Mouse (Mus musculus) hindbrain, embryonic 11.5 days (tissue): Measurements from ENCODE around the gene Zcchc13. TPM values are rescaled to one million over a fixed set of nuclear protein-coding genes. Genes with fewer than 3 reads are reported as not detected.
A peak's percentile ranks its signal among the peaks of the same experiment; 100 is the strongest.

Source experiments
- ATAC-seq: fragments of 200-750 bp; cut with Nextera tagmentation; 2 replicates; pipeline ENCODE4 v1.8.0; 2017; ENCODE audit warnings: mild to moderate bottlenecking, moderate TSS enrichment, moderate library complexity; ENCODE audit not compliant: low FRiP score
- DNase-seq: peaks from one replicate; pipeline ENCODE4 v3.0.0-alpha.2; 2015; ENCODE audit warnings: low spot score
- H3K27ac ChIP-seq: fragments of 300-500 bp; sonication (generic); 2 replicates; pipeline ENCODE4 v1.5.1; 2014; ENCODE audit warnings: mild to moderate bottlenecking, low read depth, low read length
- H3K27me3 ChIP-seq: fragments of 300-500 bp; sonication (generic); 2 replicates; pipeline ENCODE4 v1.6.1; 2014; ENCODE audit warnings: mild to moderate bottlenecking, low read length, moderate library complexity, mixed read lengths; ENCODE audit not compliant: control insufficient read depth, insufficient read depth
- H3K36me3 ChIP-seq: fragments of 300-500 bp; sonication (generic); 2 replicates; pipeline ENCODE4 v1.6.1; 2014; ENCODE audit warnings: mild to moderate bottlenecking, low read length, moderate library complexity, mixed read lengths; ENCODE audit not compliant: control insufficient read depth, insufficient read depth
- H3K4me1 ChIP-seq: fragments of 300-500 bp; sonication (generic); replicated peaks from 2 replicates; pipeline ENCODE4 v1.6.1; 2014; ENCODE audit warnings: low read length, mixed read lengths; ENCODE audit not compliant: control insufficient read depth, insufficient read depth
- H3K4me2 ChIP-seq: fragments of 300-500 bp; sonication (generic); replicated peaks from 2 replicates; pipeline ENCODE4 v1.6.1; 2014; ENCODE audit warnings: mild to moderate bottlenecking, low read depth, low read length
- H3K4me3 ChIP-seq: fragments of 300-500 bp; sonication (generic); 2 replicates; pipeline ENCODE4 v1.5.1; 2014; ENCODE audit warnings: low read depth, low read length
- H3K9ac ChIP-seq: fragments of 300-500 bp; sonication (generic); 2 replicates; pipeline ENCODE4 v1.6.1; 2014; ENCODE audit warnings: low read depth, low read length
- H3K9me3 ChIP-seq: fragments of 300-500 bp; sonication (generic); 2 replicates; pipeline ENCODE4 v1.6.1; 2016; ENCODE audit warnings: low read length; ENCODE audit not compliant: control insufficient read depth
- WGBS: fragments of 180-500 bp; shearing (Covaris S2); extraction: QIAGEN DNeasy Blood & Tissue Kit; methylation state at CpG from one replicate; pipeline ENCODE4 v1.1.7; 2014; 5-methylcytosine and 5-hydroxymethylcytosine counted together
- polyA plus RNA-seq: library from polyadenylated mRNA; unstranded; fragments of >200 nt; fragmentation: Nextera tagmentation; extraction: Ambion mirVana; gene quantifications from 2 replicates; pipeline ENCODE4 v1.2.1, GENCODE M21; 2014

The Zcchc13 gene
- polyA plus RNA-seq, 1 experiment from 2014 or later = not detected

GRCm38 (mm10) chrX:103624426-103625168 is 5.8 kb upstream of the Zcchc13 start:
- Histone ChIP-seq H3K4me3 (no peak overlapping the region), H3K4me2 (no peak overlapping the region), H3K36me3 (no peaks in the 10 kb centered on the region), H3K9ac (no peak overlapping the region), H3K27ac (no peak overlapping the region), H3K27me3 (no peaks in the 10 kb centered on the region; the same call in 1 of the 2 replicates), H3K4me1 (no peaks in the 10 kb centered on the region; the same call in 1 of the 2 replicates), H3K9me3 (no peaks in the 10 kb centered on the region)
- 32% methylated on average over 5 of the region's 5 CpGs for WGBS
- peak; percentile 37 for DNase-seq
- ATAC-seq = no peak

- DNase-seq (no peak), ATAC-seq (no peak)
- H3K27ac ChIP-seq = no peak overlapping the region
Measured at GRCm38 (mm10) chrX:103628890-103629289, 1.5 kb upstream of the Zcchc13 start.

DNA sequence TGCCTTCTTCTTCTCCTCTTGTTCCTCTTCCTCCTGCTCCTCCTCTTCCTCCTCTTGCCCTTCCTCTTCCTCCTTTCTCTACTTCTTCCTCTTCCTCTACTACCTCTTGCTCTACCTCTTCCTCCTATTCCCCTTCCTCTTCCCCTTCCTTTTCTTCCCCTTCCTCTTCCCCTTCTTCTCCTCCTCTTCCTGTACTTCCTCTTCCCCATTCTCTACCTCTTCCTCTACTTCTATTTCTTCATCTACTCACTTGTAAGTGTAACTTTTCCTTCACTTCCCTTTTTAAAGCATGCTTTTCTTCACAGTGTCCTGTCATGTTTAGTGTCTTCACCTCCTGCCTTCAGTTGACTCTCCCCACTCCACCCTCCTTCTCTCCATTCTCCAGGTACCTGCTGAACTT is 3.5 kb downstream of the Zcchc13 start:
- H3K27me3 ChIP-seq = peaks cover 8% of the 10 kb centered on the region
- DNase-seq (no peak), ATAC-seq (no peak)
- H3K9me3 ChIP-seq = no peaks in the 10 kb centered on the region
- no peak overlapping the region for H3K27ac ChIP-seq
- H3K4me1 ChIP-seq = no peaks in the 10 kb centered on the region
- H3K4me3 ChIP-seq = no peak overlapping the region
- H3K4me2 ChIP-seq = no peak overlapping the region
- no peak overlapping the region for H3K9ac ChIP-seq
- no peaks in the 10 kb centered on the region for H3K36me3 ChIP-seq

More at GRCm38 (mm10) chrX:103628890-103629289, 1.5 kb upstream of the Zcchc13 start:
- H3K4me1 ChIP-seq = no peaks in the 10 kb centered on the region
- 50% methylated on average over 1 of the region's 1 CpGs for WGBS
- H3K4me2 ChIP-seq = no peak overlapping the region
- no peaks in the 10 kb centered on the region for H3K36me3 ChIP-seq
- no peak overlapping the region for H3K4me3 ChIP-seq
- H3K9ac ChIP-seq = no peak overlapping the region
- H3K27me3 ChIP-seq = no peaks in the 10 kb centered on the region; the same call in 1 of the 2 replicates
- H3K9me3 ChIP-seq = no peaks in the 10 kb centered on the region

DNA sequence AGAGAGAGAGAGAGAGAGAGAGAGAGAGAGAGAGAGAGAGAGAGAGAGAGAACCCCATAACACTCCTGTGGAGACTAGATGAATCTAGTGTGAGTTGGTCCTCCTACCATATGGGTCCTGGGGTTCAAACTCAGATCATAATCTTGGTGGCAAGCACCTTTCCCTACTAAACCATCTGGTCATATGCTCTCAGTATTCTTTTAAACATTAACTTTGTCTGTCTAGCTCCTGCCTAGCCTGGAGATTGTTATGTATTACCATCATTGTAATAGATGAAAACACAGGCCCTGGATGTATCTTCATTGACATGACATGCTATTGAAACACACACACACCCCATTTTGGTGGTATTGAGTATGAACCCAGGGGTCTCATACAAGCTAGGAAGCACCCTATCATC is 5.6 kb downstream of the Zcchc13 start:
- no peaks in the 10 kb centered on the region for H3K4me1 ChIP-seq
- no peaks in the 10 kb centered on the region for H3K36me3 ChIP-seq
- no peak overlapping the region for H3K4me2 ChIP-seq
- DNase-seq = no peak
- H3K4me3 ChIP-seq = no peak overlapping the region
- no peak for ATAC-seq
- H3K9me3 ChIP-seq = no peaks in the 10 kb centered on the region
- H3K9ac ChIP-seq = no peak overlapping the region
- peaks cover 8% of the 10 kb centered on the region for H3K27me3 ChIP-seq
- H3K27ac ChIP-seq = no peak overlapping the region

DNA sequence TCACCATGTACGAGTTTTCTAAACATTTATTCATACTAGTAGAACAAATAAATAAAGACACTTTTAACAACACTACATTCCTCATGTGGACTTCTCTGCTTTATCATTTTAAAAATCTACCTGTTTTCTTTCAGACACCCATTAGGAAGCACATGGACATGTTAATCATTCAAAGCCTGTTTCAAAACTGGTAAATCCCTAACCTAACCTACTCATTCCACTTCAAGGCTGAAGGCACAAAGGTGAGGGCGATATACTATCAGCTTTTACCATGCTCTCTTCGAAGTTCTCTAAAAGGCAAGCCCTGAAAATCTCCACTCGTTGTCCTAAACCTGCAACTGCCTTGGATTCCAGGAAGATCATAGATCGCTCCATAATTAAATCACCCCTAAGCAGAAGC is 8.2 kb downstream of the Zcchc13 start:
- H3K27ac ChIP-seq = no peak overlapping the region
- H3K4me2 ChIP-seq = no peak overlapping the region
- peaks cover 8% of the 10 kb centered on the region for H3K27me3 ChIP-seq
- WGBS = 89% methylated on average over 5 of the region's 5 CpGs
- no peak overlapping the region for H3K4me3 ChIP-seq
- no peaks in the 10 kb centered on the region for H3K9me3 ChIP-seq
- H3K4me1 ChIP-seq = no peaks in the 10 kb centered on the region
- H3K9ac ChIP-seq = no peak overlapping the region
- H3K36me3 ChIP-seq = no peaks in the 10 kb centered on the region
- ATAC-seq = no peak
- DNase-seq = no peak

DNA sequence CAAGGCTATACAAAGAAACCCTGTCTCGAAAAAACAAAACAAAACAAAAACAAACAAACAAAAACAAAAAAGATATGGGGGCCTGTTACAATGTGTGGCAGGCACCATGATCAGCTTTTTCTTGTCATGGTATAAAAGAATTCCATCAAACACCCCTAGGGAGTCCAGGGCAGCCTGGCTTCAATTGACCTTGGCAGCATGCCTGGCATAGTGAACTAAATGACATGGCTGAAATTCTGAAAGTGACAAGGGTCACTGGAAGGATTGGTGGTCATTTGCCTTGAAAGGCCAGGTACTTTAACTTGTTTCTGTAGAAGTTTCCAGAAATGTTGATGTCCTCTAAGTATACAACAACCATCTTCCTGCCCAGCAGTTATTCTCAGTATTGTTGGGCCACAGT is 13.9 kb downstream of the Zcchc13 start:
- no peak for ATAC-seq
- no peak overlapping the region for H3K4me2 ChIP-seq
- DNase-seq = no peak
- H3K27ac ChIP-seq = no peak overlapping the region
- 60% methylated on average over 1 of the region's 1 CpGs for WGBS
- no peaks in the 10 kb centered on the region for H3K4me1 ChIP-seq
- H3K36me3 ChIP-seq = no peaks in the 10 kb centered on the region
- H3K27me3 ChIP-seq = 0 out of 2 replicates have a peak, but pooled peaks cover 5% of the 10 kb centered on the region
- no peaks in the 10 kb centered on the region for H3K9me3 ChIP-seq
- no peak overlapping the region for H3K9ac ChIP-seq
- no peak overlapping the region for H3K4me3 ChIP-seq

- H3K4me3 ChIP-seq = no peak overlapping the region
- no peaks in the 10 kb centered on the region for H3K36me3 ChIP-seq
- ATAC-seq (no peak), DNase-seq (no peak)
- peaks cover 7% of the 10 kb centered on the region for H3K27me3 ChIP-seq
- H3K4me2 ChIP-seq = no peak overlapping the region
- H3K4me1 ChIP-seq = no peaks in the 10 kb centered on the region
- WGBS = 76% methylated on average over 1 of the region's 1 CpGs
- H3K27ac ChIP-seq = no peak overlapping the region
- no peaks in the 10 kb centered on the region for H3K9me3 ChIP-seq
- H3K9ac ChIP-seq = no peak overlapping the region
Measured at GRCm38 (mm10) chrX:103652048-103652447, 21.7 kb downstream of the Zcchc13 start.

DNA sequence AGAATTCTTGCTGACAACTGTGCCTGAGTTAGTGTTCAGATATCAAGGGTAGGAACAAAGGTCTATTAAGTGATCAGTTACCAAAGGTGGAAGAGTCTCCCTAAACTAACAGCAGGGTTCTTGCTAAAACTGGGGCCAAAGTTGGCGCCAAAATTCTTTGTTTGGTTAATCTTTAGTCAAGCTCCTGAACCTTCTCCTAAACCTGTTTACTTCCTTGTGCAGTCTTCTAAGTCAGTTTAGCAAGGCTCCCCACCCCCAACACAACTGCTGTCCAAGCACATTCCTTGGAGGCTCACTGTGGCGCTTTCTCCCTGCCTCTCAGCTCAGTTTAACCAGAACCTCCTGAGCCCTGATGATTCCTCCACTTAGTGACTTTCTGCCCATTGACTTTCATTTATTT is 22.6 kb downstream of the Zcchc13 start:
- peaks cover 7% of the 10 kb centered on the region for H3K27me3 ChIP-seq
- H3K4me3 ChIP-seq = no peak overlapping the region
- H3K9ac ChIP-seq = no peak overlapping the region
- 35% methylated on average over 2 of the region's 2 CpGs for WGBS
- no peaks in the 10 kb centered on the region for H3K36me3 ChIP-seq
- H3K27ac ChIP-seq = no peak overlapping the region
- H3K4me2 ChIP-seq = no peak overlapping the region
- no peaks in the 10 kb centered on the region for H3K9me3 ChIP-seq
- no peaks in the 10 kb centered on the region for H3K4me1 ChIP-seq
- DNase-seq = no peak
- no peak for ATAC-seq

DNA sequence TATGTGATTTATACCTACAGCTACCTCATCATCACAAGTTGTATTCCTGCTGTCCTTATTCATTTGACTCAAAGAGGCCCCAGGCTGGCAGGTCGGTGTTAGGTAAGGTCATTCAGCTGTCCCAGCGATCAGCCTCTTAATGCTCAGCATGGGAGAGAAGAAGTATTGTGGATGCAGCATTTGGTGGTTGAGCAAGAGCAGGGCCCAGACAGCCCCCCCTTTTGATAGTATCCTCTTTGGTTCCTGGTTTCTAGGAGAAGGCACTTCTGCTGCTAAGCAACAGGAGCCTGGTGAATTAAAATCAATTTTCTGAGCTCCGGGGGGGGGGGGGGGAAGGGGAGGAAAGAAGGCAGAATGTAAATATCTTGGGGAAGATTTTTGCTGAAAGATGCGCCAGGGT is 28.6 kb downstream of the Zcchc13 start:
- no peak for ATAC-seq
- Histone ChIP-seq H3K9ac (no peak overlapping the region), H3K4me2 (no peak overlapping the region), H3K9me3 (no peaks in the 10 kb centered on the region), H3K4me3 (no peak overlapping the region), H3K27ac (no peak overlapping the region), H3K36me3 (no peaks in the 10 kb centered on the region), H3K27me3 (peaks cover 6% of the 10 kb centered on the region), H3K4me1 (no peaks in the 10 kb centered on the region)
- 52% methylated on average over 3 of the region's 4 CpGs for WGBS
- no peak for DNase-seq
